Mouse (Mus musculus) G1E (cell line): ENCODE measurements around the gene G6pc3. TPM values are rescaled to one million over a fixed set of nuclear protein-coding genes. Genes with fewer than 3 reads are reported as not detected.
A peak's percentile ranks its signal among the peaks of the same experiment; 100 is the strongest.

ENCODE experiments used
- ATAC-seq: 2 replicates; pipeline ENCODE4 v1.8.0; 2016; ENCODE audit warnings: mild to moderate bottlenecking; ENCODE audit not compliant: insufficient number of reproducible peaks, poor library complexity, low FRiP score, severe bottlenecking; ENCODE audit errors: extremely low read depth
- DNase-seq: peaks from one replicate; pipeline ENCODE4 v3.0.0; 2012; ENCODE audit warnings: low spot score
- H3K27me3 ChIP-seq: 2 replicates; pipeline ENCODE4 v1.6.1; 2012; ENCODE audit warnings: mild to moderate bottlenecking, low read length, inconsistent platforms; ENCODE audit not compliant: insufficient read depth
- H3K36me3 ChIP-seq: replicated peaks from 2 replicates; pipeline ENCODE3; 2012; ENCODE audit warnings: mild to moderate bottlenecking, inconsistent platforms
- H3K4me1 ChIP-seq: 2 replicates; pipeline ENCODE4 v1.6.1; 2012; ENCODE audit warnings: low read depth, low read length, inconsistent platforms, mixed read lengths; ENCODE audit not compliant: insufficient read depth
- H3K4me3 ChIP-seq: 2 replicates; pipeline ENCODE4 v1.5.1; 2012; ENCODE audit warnings: low read depth, mild to moderate bottlenecking, inconsistent platforms, low read length, moderate library complexity, mixed read lengths
- H3K9me3 ChIP-seq: replicated peaks from 2 replicates; pipeline ENCODE4 v1.6.1; 2012; ENCODE audit warnings: inconsistent platforms
- CTCF ChIP-seq: IDR thresholded peaks from 2 replicates; pipeline ENCODE4 v1.5.1; 2012; ENCODE audit warnings: low read depth, low read length, inconsistent platforms, mixed read lengths
- GATA1 ChIP-seq: IDR thresholded peaks from 2 replicates; pipeline ENCODE4 v1.6.1; 2012; ENCODE audit warnings: borderline replicate concordance, low read length, inconsistent platforms, mixed read lengths
- GATA2 ChIP-seq: IDR thresholded peaks from 2 replicates; pipeline ENCODE4 v1.6.1; 2012; ENCODE audit warnings: low read depth, low read length, inconsistent platforms, borderline replicate concordance
- POLR2AphosphoS5 ChIP-seq: IDR thresholded peaks from 2 replicates; pipeline ENCODE4 v1.6.1; 2012; ENCODE audit warnings: low read depth, low read length, inconsistent platforms; ENCODE audit not compliant: insufficient replicate concordance
- TAL1 ChIP-seq: conservative IDR thresholded peaks from 2 replicates; pipeline ENCODE4 v1.6.1; 2012; ENCODE audit warnings: low read depth, low read length, inconsistent platforms, mixed read lengths
- polyA plus RNA-seq: library from polyadenylated mRNA; stranded (reverse); fragments of >175 nt; gene quantifications from 2 replicates; pipeline ENCODE4 v1.2.3, GENCODE M21; 2012
- total RNA-seq, 2 experiments: library from RNA; stranded (forward) in 1 of 2; stranded (reverse) in 1 of 2; fragments of 200-1000 nt in 1 of 2; fragments of >200 nt in 1 of 2; fragmentation: Nextera tagmentation in 1 of 2; gene quantifications; 2 replicates each; pipeline ENCODE4 v1.2.3; 2014 to 2017

The G6pc3 gene
- total and polyA plus RNA-seq, 3 experiments = 12.4 to 37.8 (median 14.8) TPM

- DNase-seq = no peak
- H3K36me3 ChIP-seq = peaks cover 7% of the 10 kb centered on the region
- ATAC-seq = no peak
- H3K4me3 ChIP-seq = no peak overlapping the region
- peaks cover 65% of the 10 kb centered on the region for H3K4me1 ChIP-seq
- TF ChIP-seq TAL1 = no peak
- no peak for TF ChIP-seq GATA2
- H3K9me3 ChIP-seq = no peaks in the 10 kb centered on the region
- peaks cover 35% of the 10 kb centered on the region for H3K27me3 ChIP-seq
These were observed 27.4 kb downstream of the G6pc3 start for GRCm38 (mm10) chr11:102216886-102217240.

- Histone ChIP-seq H3K9me3 (no peaks in the 10 kb centered on the region), H3K36me3 (peaks cover 5% of the 10 kb centered on the region), H3K27me3 (peaks cover 31% of the 10 kb centered on the region), H3K4me3 (no peak overlapping the region), H3K4me1 (peaks cover 71% of the 10 kb centered on the region)
- TF ChIP-seq GATA1 (no peak), POLR2AphosphoS5 (no peak), GATA2 (no peak), CTCF (no peak), TAL1 (no peak)
- ATAC-seq (no peak), DNase-seq (no peak)
These were observed 28.0 kb downstream of the G6pc3 start for GRCm38 (mm10) chr11:102217396-102217795.

GRCm38 (mm10) chr11:102217876-102218430 lies 28.5 kb downstream of the G6pc3 start:
- ATAC-seq = no peak
- no peak for TF ChIP-seq TAL1
- no peak for TF ChIP-seq POLR2AphosphoS5
- TF ChIP-seq CTCF = no peak
- no peak for TF ChIP-seq GATA2
- TF ChIP-seq GATA1 = no peak
- Histone ChIP-seq H3K36me3 (peaks cover 5% of the 10 kb centered on the region), H3K4me1 (peaks cover 76% of the 10 kb centered on the region), H3K27me3 (peaks cover 31% of the 10 kb centered on the region), H3K9me3 (no peaks in the 10 kb centered on the region), H3K4me3 (peak overlapping the region; percentile 70; the same call in 1 of the 2 replicates)
- no peak for DNase-seq

- TF ChIP-seq POLR2AphosphoS5 = no peak
- no peak for TF ChIP-seq GATA2
- no peak for TF ChIP-seq GATA1
- no peak for TF ChIP-seq CTCF
- no peak for TF ChIP-seq TAL1
- Histone ChIP-seq H3K36me3 (peaks cover 5% of the 10 kb centered on the region), H3K27me3 (peaks cover 29% of the 10 kb centered on the region), H3K4me1 (peaks cover 85% of the 10 kb centered on the region), H3K9me3 (no peaks in the 10 kb centered on the region), H3K4me3 (peak overlapping the region; percentile 70)
- ATAC-seq (peak; percentile 76), DNase-seq (peak; percentile 97)
These were observed 29.4 kb downstream of the G6pc3 start for GRCm38 (mm10) chr11:102218783-102219182.

GRCm38 (mm10) chr11:102219247-102219993 lies 30.0 kb downstream of the G6pc3 start:
- no peaks in the 10 kb centered on the region for H3K9me3 ChIP-seq
- TF ChIP-seq CTCF = no peak
- no peak for TF ChIP-seq GATA1
- no peak for TF ChIP-seq GATA2
- TF ChIP-seq TAL1 = no peak
- TF ChIP-seq POLR2AphosphoS5 = no peak
- peak overlapping the region; percentile 70; the same call in 1 of the 2 replicates for H3K4me3 ChIP-seq
- peaks cover 88% of the 10 kb centered on the region for H3K4me1 ChIP-seq
- ATAC-seq (no peak), DNase-seq (no peak)
- peaks cover 28% of the 10 kb centered on the region for H3K27me3 ChIP-seq
- peaks cover 5% of the 10 kb centered on the region for H3K36me3 ChIP-seq

- DNase-seq (no peak), ATAC-seq (no peak)
- H3K4me3 ChIP-seq = peak overlapping the region; percentile 70; the same call in 1 of the 2 replicates
- peaks cover 27% of the 10 kb centered on the region for H3K27me3 ChIP-seq
- TF ChIP-seq POLR2AphosphoS5 (no peak), GATA2 (no peak), CTCF (no peak), GATA1 (no peak), TAL1 (no peak)
- peaks cover 5% of the 10 kb centered on the region for H3K36me3 ChIP-seq
- H3K9me3 ChIP-seq = no peaks in the 10 kb centered on the region
- H3K4me1 ChIP-seq = peaks cover 88% of the 10 kb centered on the region
These were observed 30.6 kb downstream of the G6pc3 start for GRCm38 (mm10) chr11:102219994-102220346.

- Histone ChIP-seq H3K27me3 (peaks cover 29% of the 10 kb centered on the region), H3K36me3 (peaks cover 5% of the 10 kb centered on the region), H3K9me3 (no peaks in the 10 kb centered on the region), H3K4me3 (peak overlapping the region; percentile 14; the same call in 1 of the 2 replicates), H3K4me1 (peaks cover 89% of the 10 kb centered on the region)
- DNase-seq (no peak), ATAC-seq (no peak)
- no peak for TF ChIP-seq GATA1
- no peak for TF ChIP-seq POLR2AphosphoS5
These were observed 31.0 kb downstream of the G6pc3 start for GRCm38 (mm10) chr11:102220451-102220850.
